ENCODE assay signal across 14 mouse cellular contexts in genomic region chr8:111820691-111821090, GRCm38 (mm10). TPM values are rescaled to one million over a fixed set of nuclear protein-coding genes. Genes with fewer than 3 reads are reported as not detected.
DNase-seq lines count a peak whose midpoint lies in the region; ATAC-seq and TF ChIP-seq lines count a peak whose summit lies in the region.
"Had no signal": no experiment of that assay in that cellular context is flagged by ENCODE, and none has a peak within 500 bp of the region (broad histone marks: within the 10 kb centered on the region; RNA-seq: fewer than 3 reads in every experiment).

No protein-coding gene starts in this region.

- H3K9me3 ChIP-seq in heart, embryonic 16.5 days (replicated peaks; ENCODE audit: control insufficient read depth, low read length): no peaks in the 10 kb centered on the region; the same call in 1 of the 2 replicates
- no peaks in the 10 kb centered on the region for H3K9me3 ChIP-seq in midbrain, embryonic 11.5 days (ENCODE audit: control insufficient read depth, low read length)
- H3K9me3 ChIP-seq in midbrain, embryonic 10.5 days (replicated peaks): no peaks in the 10 kb centered on the region
- no peaks in the 10 kb centered on the region for H3K9me3 ChIP-seq in kidney, embryonic 16.5 days (ENCODE audit: low read length)
- peaks cover 3% of the 10 kb centered on the region; the same call in 1 of the 2 replicates for H3K9me3 ChIP-seq in megakaryocyte, embryonic 14.5 days
- no peaks in the 10 kb centered on the region for H3K9me3 ChIP-seq in forebrain, postnatal 0 days (ENCODE audit: low read length)
- H3K9me3 ChIP-seq: forebrain, embryonic 12.5 days; hindbrain, embryonic 12.5 days; limb, embryonic 13.5 days; midbrain, embryonic 13.5 days had no signal

- intact Hi-C loops in heart, postnatal 25 days (cut with DNase I): loop anchor here (5.0 kb wide), 1 partner anchor 33 kb away; no protein-coding TSS in a partner anchor

- DNase-seq in heart, postnatal 25 days (ENCODE audit: low spot score): no peak
- peak; percentile 33 for DNase-seq in midbrain, embryonic 11.5 days (ENCODE audit: low spot score, missing footprints)
- DNase-seq in midbrain, embryonic 10.5 days (ENCODE audit: low spot score): no peak
- no peak for DNase-seq in forebrain, postnatal 0 days
- DNase-seq: adrenal gland, postnatal 10 days; gastrocnemius, postnatal 10 days had no signal

- TF ChIP-seq CTCF in forebrain, postnatal 0 days (IDR thresholded peaks at IDR 0.05; ENCODE audit: low read depth): no peak

- H3K27ac ChIP-seq in heart, embryonic 16.5 days (ENCODE audit: low read length): peak overlapping the region; percentile 44
- no peak overlapping the region for H3K27ac ChIP-seq in midbrain, embryonic 11.5 days (ENCODE audit: low read depth, low read length)
- H3K27ac ChIP-seq in midbrain, embryonic 10.5 days (replicated peaks): no peak overlapping the region
- peak overlapping the region; percentile 19 for H3K27ac ChIP-seq in kidney, embryonic 16.5 days (ENCODE audit: low read length)
- no peak overlapping the region for H3K27ac ChIP-seq in forebrain, postnatal 0 days (ENCODE audit: low read depth, low read length)
- H3K27ac ChIP-seq: forebrain, embryonic 12.5 days; limb, embryonic 13.5 days; midbrain, embryonic 13.5 days had no signal

- no peak overlapping the region for H3K4me2 ChIP-seq in heart, embryonic 16.5 days (ENCODE audit: low read depth, low read length)
- no peak overlapping the region for H3K4me2 ChIP-seq in midbrain, embryonic 11.5 days
- H3K4me2 ChIP-seq in kidney, embryonic 16.5 days (replicated peaks; ENCODE audit: low read depth, low read length): no peak overlapping the region
- no peak overlapping the region for H3K4me2 ChIP-seq in forebrain, postnatal 0 days (ENCODE audit: low read depth)
- H3K4me2 ChIP-seq: forebrain, embryonic 12.5 days; hindbrain, embryonic 12.5 days; limb, embryonic 13.5 days; midbrain, embryonic 13.5 days had no signal

- H3K4me1 ChIP-seq in heart, embryonic 16.5 days (ENCODE audit: control insufficient read depth, insufficient read depth, low read length): peaks cover 8% of the 10 kb centered on the region
- no peaks in the 10 kb centered on the region for H3K4me1 ChIP-seq in midbrain, embryonic 11.5 days (ENCODE audit: control insufficient read depth, insufficient read depth, low read length)
- H3K4me1 ChIP-seq in midbrain, embryonic 10.5 days: no peaks in the 10 kb centered on the region
- no peaks in the 10 kb centered on the region for H3K4me1 ChIP-seq in kidney, embryonic 16.5 days (ENCODE audit: insufficient read depth, low read length)
- peaks cover 34% of the 10 kb centered on the region for H3K4me1 ChIP-seq in megakaryocyte, embryonic 14.5 days
- H3K4me1 ChIP-seq in forebrain, postnatal 0 days (ENCODE audit: insufficient read depth): no peaks in the 10 kb centered on the region
- H3K4me1 ChIP-seq: forebrain, embryonic 12.5 days; hindbrain, embryonic 12.5 days; limb, embryonic 13.5 days; midbrain, embryonic 13.5 days had no signal

- no peak for ATAC-seq in heart, embryonic 16.5 days (replicated peaks; ENCODE audit: extremely low read depth, insufficient read depth, low FRiP score)
- no peak for ATAC-seq in midbrain, embryonic 11.5 days (ENCODE audit: low FRiP score)
- peak; percentile 21; the same call in 1 of the 2 replicates for ATAC-seq in kidney, embryonic 16.5 days (ENCODE audit: low FRiP score, low TSS enrichment)
- ATAC-seq in forebrain, postnatal 0 days: no peak
- ATAC-seq in erythroblast, adult 5-6 weeks (replicated peaks; ENCODE audit: low FRiP score, poor library complexity, severe bottlenecking): no peak
- ATAC-seq: midbrain, embryonic 13.5 days had no signal

- H3K27me3 ChIP-seq in heart, embryonic 16.5 days (ENCODE audit: control insufficient read depth, insufficient read depth, low read length): no peaks in the 10 kb centered on the region
- no peaks in the 10 kb centered on the region for H3K27me3 ChIP-seq in midbrain, embryonic 11.5 days (ENCODE audit: control insufficient read depth, insufficient read depth, low read length)
- H3K27me3 ChIP-seq in midbrain, embryonic 10.5 days (ENCODE audit: low read depth, poor library complexity, severe bottlenecking): no peaks in the 10 kb centered on the region
- no peaks in the 10 kb centered on the region for H3K27me3 ChIP-seq in kidney, embryonic 16.5 days (ENCODE audit: insufficient read depth, low read length)
- peaks cover 38% of the 10 kb centered on the region for H3K27me3 ChIP-seq in megakaryocyte, embryonic 14.5 days (replicated peaks)
- H3K27me3 ChIP-seq in forebrain, postnatal 0 days (ENCODE audit: insufficient read depth, low read length): no peaks in the 10 kb centered on the region
- H3K27me3 ChIP-seq: forebrain, embryonic 12.5 days; hindbrain, embryonic 12.5 days; limb, embryonic 13.5 days; midbrain, embryonic 13.5 days had no signal

- 74% methylated on average over 4 of the region's 4 CpGs for WGBS in heart, embryonic 16.5 days
- 93% methylated on average over 4 of the region's 4 CpGs for WGBS in midbrain, embryonic 11.5 days
- 88% methylated on average over 4 of the region's 4 CpGs for WGBS in midbrain, embryonic 10.5 days
- 77% methylated on average over 4 of the region's 4 CpGs for WGBS in kidney, embryonic 16.5 days
- WGBS in forebrain, postnatal 0 days: 91% methylated on average over 4 of the region's 4 CpGs

- H3K36me3 ChIP-seq in heart, embryonic 16.5 days (ENCODE audit: control insufficient read depth, insufficient read depth): peaks cover 11% of the 10 kb centered on the region; the same call in 1 of the 2 replicates
- H3K36me3 ChIP-seq in midbrain, embryonic 11.5 days (ENCODE audit: control insufficient read depth, insufficient read depth, low read length): peaks cover 6% of the 10 kb centered on the region; the same call in 1 of the 2 replicates
- H3K36me3 ChIP-seq in midbrain, embryonic 10.5 days: peaks cover 82% of the 10 kb centered on the region
- H3K36me3 ChIP-seq in kidney, embryonic 16.5 days (ENCODE audit: insufficient read depth, low read length): peaks cover 35% of the 10 kb centered on the region
- peaks cover 46% of the 10 kb centered on the region for H3K36me3 ChIP-seq in megakaryocyte, embryonic 14.5 days (replicated peaks; ENCODE audit: low read length)
- peaks cover 13% of the 10 kb centered on the region for H3K36me3 ChIP-seq in forebrain, postnatal 0 days (ENCODE audit: insufficient read depth)

- H3K9ac ChIP-seq in heart, embryonic 16.5 days (ENCODE audit: low read length): no peak overlapping the region
- no peak overlapping the region for H3K9ac ChIP-seq in midbrain, embryonic 11.5 days (ENCODE audit: low read length)
- no peak overlapping the region for H3K9ac ChIP-seq in kidney, embryonic 16.5 days (replicated peaks; ENCODE audit: low read length)
- no peak overlapping the region for H3K9ac ChIP-seq in forebrain, postnatal 0 days
- H3K9ac ChIP-seq: forebrain, embryonic 12.5 days; hindbrain, embryonic 12.5 days; limb, embryonic 13.5 days; midbrain, embryonic 13.5 days had no signal

- H3K4me3 ChIP-seq in heart, embryonic 16.5 days (ENCODE audit: low read length): no peak overlapping the region
- H3K4me3 ChIP-seq in midbrain, embryonic 11.5 days (ENCODE audit: low read depth, low read length): no peak overlapping the region
- no peak overlapping the region for H3K4me3 ChIP-seq in midbrain, embryonic 10.5 days
- H3K4me3 ChIP-seq in kidney, embryonic 16.5 days (ENCODE audit: low read length): no peak overlapping the region
- peak overlapping the region; percentile 72 for H3K4me3 ChIP-seq in megakaryocyte, embryonic 14.5 days (replicated peaks)
- no peak overlapping the region for H3K4me3 ChIP-seq in forebrain, postnatal 0 days (ENCODE audit: low read depth, low read length)
- H3K4me3 ChIP-seq: forebrain, embryonic 12.5 days; hindbrain, embryonic 12.5 days; limb, embryonic 13.5 days; midbrain, embryonic 13.5 days had no signal

RNA-seq across cellular contexts. Expression of gene Cfdp1, which starts 33.4 kb away (rescaled TPM):
- 114 and 123 TPM in 2 replicates for polyA plus RNA-seq in heart, embryonic 16.5 days (2015; fragmentation: Nextera tagmentation; extraction: Ambion mirVana)
- total RNA-seq in heart, postnatal 25 days (2021): 10 to 100 TPM; 30.9 to 35.7 TPM
- polyA plus RNA-seq in midbrain, embryonic 11.5 days (2014; fragmentation: Nextera tagmentation; extraction: Ambion mirVana): 209 and 223 TPM in 2 replicates
- 205 and 225 TPM in 2 replicates for polyA plus RNA-seq in midbrain, embryonic 10.5 days (2016; fragmentation: Nextera tagmentation; extraction: Ambion mirVana)
- polyA plus RNA-seq in kidney, embryonic 16.5 days (2015; fragmentation: Nextera tagmentation; extraction: Ambion mirVana): 220 and 232 TPM in 2 replicates
- polyA plus RNA-seq in megakaryocyte, embryonic 14.5 days (2012; ENCODE audit: insufficient read depth, low replicate concordance): 16.9 TPM in 1 of 2 replicates, not detected in the other
- total RNA-seq in forebrain, postnatal 0 days (2014; rRNA removed): 121 and 128 TPM in 2 replicates
- polyA plus RNA-seq in forebrain, postnatal 0 days (2015; fragmentation: Nextera tagmentation; extraction: Ambion mirVana): 195 and 214 TPM in 2 replicates
- total RNA-seq in erythroblast, adult 5-6 weeks (2015; ENCODE audit: low replicate concordance): 13.3 and 43.7 TPM in 2 replicates
- 32.5 and 33.6 TPM in 2 replicates for total RNA-seq in erythroblast, adult 5-6 weeks (2017; ENCODE audit: low replicate concordance)

RNA-seq across cellular contexts. Expression of gene Tmem170, which starts 55.9 kb away (rescaled TPM):
- polyA plus RNA-seq in heart, embryonic 16.5 days (2015; fragmentation: Nextera tagmentation; extraction: Ambion mirVana): 3.4 and 3.8 TPM in 2 replicates
- total RNA-seq in heart, postnatal 25 days (2021): 1 to 10 TPM; 2.9 to 3.1 TPM
- polyA plus RNA-seq in midbrain, embryonic 11.5 days (2014; fragmentation: Nextera tagmentation; extraction: Ambion mirVana): 6.8 and 7.2 TPM in 2 replicates
- 10.3 TPM in 2 replicates for polyA plus RNA-seq in midbrain, embryonic 10.5 days (2016; fragmentation: Nextera tagmentation; extraction: Ambion mirVana)
- 10.6 and 13.7 TPM in 2 replicates for polyA plus RNA-seq in kidney, embryonic 16.5 days (2015; fragmentation: Nextera tagmentation; extraction: Ambion mirVana)
- not detected in 2 replicates for polyA plus RNA-seq in megakaryocyte, embryonic 14.5 days (2012; ENCODE audit: insufficient read depth, low replicate concordance)
- total RNA-seq in forebrain, postnatal 0 days (2014; rRNA removed): 3.0 and 3.6 TPM in 2 replicates
- 1.5 and 2.0 TPM in 2 replicates for polyA plus RNA-seq in forebrain, postnatal 0 days (2015; fragmentation: Nextera tagmentation; extraction: Ambion mirVana)
- 0.84 and 2.7 TPM in 2 replicates for total RNA-seq in erythroblast, adult 5-6 weeks (2015; ENCODE audit: low replicate concordance)
- total RNA-seq in erythroblast, adult 5-6 weeks (2017; ENCODE audit: low replicate concordance): 0.70 and 1.4 TPM in 2 replicates

Comparison
In these comparisons a context has a peak if more than half of its experiments do, and no peak if none do; other contexts are left out.
1. H3K27ac ChIP-seq: peak in heart, embryonic 16.5 days (single experiment) and kidney, embryonic 16.5 days (single experiment); none in midbrain, embryonic 11.5 days (single experiment), midbrain, embryonic 10.5 days (single experiment) and forebrain, postnatal 0 days (single experiment).